Mouse (Mus musculus): Measurements from ENCODE around the gene Usp10. TPM values are rescaled to one million over a fixed set of nuclear protein-coding genes. Genes with fewer than 3 reads are reported as not detected.

Gene Usp10
- polyA plus RNA-seq (2015; fragmentation: Illumina TruSeq; extraction: RNeasy Lipid Tissue Mini Kit (QIAGEN cat#74804); ENCODE audit: insufficient read depth, low replicate concordance): 83.1 TPM

GRCm38 (mm10) chr8:119909944-119910546 is at the start of gene Usp10:
Gene Usp10, plus strand, starts transcription at chr8:119910360.

GRCm38 (mm10) chr8:119861706-119862389 is 48.3 kb upstream of the Usp10 start, which contains the start of gene Klhl36:
Gene Klhl36, plus strand, starts transcription at chr8:119862266.

GRCm38 (mm10) chr8:119910547-119911257 is 542 bp downstream of the Usp10 start, which contains the start of gene Gm20388:
Gene Gm20388, plus strand, starts transcription at chr8:119910841.

GRCm38 (mm10) chr8:119992249-119992648 is 82.1 kb downstream of the Usp10 start, which contains the start of gene Crispld2:
Gene Crispld2, plus strand, starts transcription at chr8:119992438.

Other genes with a start within 250 kb of the Usp10 start
- gene Wfdc1, start 244.0 kb upstream of the Usp10 start, polyA plus RNA-seq (2015; fragmentation: Illumina TruSeq; extraction: RNeasy Lipid Tissue Mini Kit (QIAGEN cat#74804); ENCODE audit: insufficient read depth, low replicate concordance): 1.4 TPM
- not detected for gene Atp2c2, start 210.4 kb upstream of the Usp10 start, polyA plus RNA-seq (2015; fragmentation: Illumina TruSeq; extraction: RNeasy Lipid Tissue Mini Kit (QIAGEN cat#74804); ENCODE audit: insufficient read depth, low replicate concordance)
- gene Tldc1, start 131.9 kb upstream of the Usp10 start, polyA plus RNA-seq (2015; fragmentation: Illumina TruSeq; extraction: RNeasy Lipid Tissue Mini Kit (QIAGEN cat#74804); ENCODE audit: insufficient read depth, low replicate concordance): 4.4 TPM
- gene Cotl1, start 69.8 kb upstream of the Usp10 start, polyA plus RNA-seq (2015; fragmentation: Illumina TruSeq; extraction: RNeasy Lipid Tissue Mini Kit (QIAGEN cat#74804); ENCODE audit: insufficient read depth, low replicate concordance): 125 TPM
- 1.6 TPM for gene Klhl36, start 48.1 kb upstream of the Usp10 start, polyA plus RNA-seq (2015; fragmentation: Illumina TruSeq; extraction: RNeasy Lipid Tissue Mini Kit (QIAGEN cat#74804); ENCODE audit: insufficient read depth, low replicate concordance)
- 14.7 TPM for gene Gm20388, start 481 bp downstream of the Usp10 start, polyA plus RNA-seq (2015; fragmentation: Illumina TruSeq; extraction: RNeasy Lipid Tissue Mini Kit (QIAGEN cat#74804); ENCODE audit: insufficient read depth, low replicate concordance)
- gene Crispld2, start 82.1 kb downstream of the Usp10 start, polyA plus RNA-seq (2015; fragmentation: Illumina TruSeq; extraction: RNeasy Lipid Tissue Mini Kit (QIAGEN cat#74804); ENCODE audit: insufficient read depth, low replicate concordance): 4.5 TPM
- gene Zdhhc7, start 191.1 kb downstream of the Usp10 start, polyA plus RNA-seq (2015; fragmentation: Illumina TruSeq; extraction: RNeasy Lipid Tissue Mini Kit (QIAGEN cat#74804); ENCODE audit: insufficient read depth, low replicate concordance): 16.2 TPM
- gene 6430548M08Rik, start 203.8 kb downstream of the Usp10 start, polyA plus RNA-seq (2015; fragmentation: Illumina TruSeq; extraction: RNeasy Lipid Tissue Mini Kit (QIAGEN cat#74804); ENCODE audit: insufficient read depth, low replicate concordance): 16.8 TPM

All from spleen, adult 10 weeks (tissue).